Mouse (Mus musculus) heart, embryonic 14.5 days (tissue): ENCODE results near the gene Mfsd6. TPM values are rescaled to one million over a fixed set of nuclear protein-coding genes. Genes with fewer than 3 reads are reported as not detected.

Experiments
- ATAC-seq: fragments of 200-750 bp; cut with Nextera tagmentation; 2 replicates; pipeline ENCODE4 v1.8.0; 2017; ENCODE audit warnings: low read depth, moderate TSS enrichment; ENCODE audit not compliant: insufficient number of reproducible peaks, insufficient read depth, low FRiP score
- H3K27ac ChIP-seq, 2 experiments: fragments of 200-500 bp in 1 of 2; fragments of 300-500 bp in 1 of 2; sonication (generic) in 1 of 2; replicated peaks in 1 of 2; 2 replicates each; pipeline ENCODE4 v1.5.1; 2012 to 2014; ENCODE audit warnings: low read depth in 2 of 2, low read length in 2 of 2, control low read depth in 1 of 2, mild to moderate bottlenecking in 1 of 2, mixed read lengths in 1 of 2; ENCODE audit not compliant: control insufficient read depth in 1 of 2, insufficient read depth in 1 of 2
- H3K27me3 ChIP-seq: fragments of 300-500 bp; sonication (generic); 2 replicates; pipeline ENCODE4 v1.6.1; 2014; ENCODE audit warnings: mild to moderate bottlenecking, low read length, control low read depth; ENCODE audit not compliant: control insufficient read depth, insufficient read depth
- H3K36me3 ChIP-seq: fragments of 300-500 bp; sonication (generic); 2 replicates; pipeline ENCODE4 v1.6.1; 2014; ENCODE audit warnings: mild to moderate bottlenecking, control low read depth, low read length, mixed read lengths; ENCODE audit not compliant: control insufficient read depth, insufficient read depth
- H3K4me1 ChIP-seq, 2 experiments: fragments of 200-500 bp in 1 of 2; fragments of 300-500 bp in 1 of 2; sonication (generic) in 1 of 2; 2 replicates each; pipeline ENCODE4 v1.6.1; 2012 to 2014; ENCODE audit warnings: low read length in 2 of 2, control low read depth in 1 of 2, mixed read lengths in 1 of 2; ENCODE audit not compliant: control insufficient read depth in 2 of 2, insufficient read depth in 2 of 2
- H3K4me2 ChIP-seq: fragments of 300-500 bp; sonication (generic); 2 replicates; pipeline ENCODE4 v1.6.1; 2014; ENCODE audit warnings: mild to moderate bottlenecking, low read length
- H3K4me3 ChIP-seq, 2 experiments: fragments of 200-500 bp in 1 of 2; fragments of 300-500 bp in 1 of 2; sonication (generic) in 1 of 2; 2 replicates each; pipeline ENCODE4 v1.5.1; 2012 to 2014; ENCODE audit warnings: low read length in 2 of 2, mild to moderate bottlenecking in 2 of 2, control low read depth in 1 of 2, low read depth in 1 of 2, moderate library complexity in 1 of 2; ENCODE audit not compliant: control insufficient read depth in 1 of 2, insufficient read depth in 1 of 2
- H3K9ac ChIP-seq: fragments of 300-500 bp; sonication (generic); 2 replicates; pipeline ENCODE4 v1.6.1; 2014; ENCODE audit warnings: mild to moderate bottlenecking, low read length
- H3K9me3 ChIP-seq: fragments of 300-500 bp; sonication (generic); 2 replicates; pipeline ENCODE4 v1.6.1; 2016; ENCODE audit warnings: low read length, control low read depth; ENCODE audit not compliant: control insufficient read depth
- WGBS: fragments of 180-500 bp; shearing (Covaris S2); extraction: QIAGEN DNeasy Blood & Tissue Kit; methylation state at CpG from one replicate; pipeline ENCODE4 v1.1.7; 2014; 5-methylcytosine and 5-hydroxymethylcytosine counted together
- polyA plus RNA-seq: library from polyadenylated mRNA; unstranded; fragments of >200 nt; fragmentation: Nextera tagmentation; extraction: Ambion mirVana; gene quantifications from 2 replicates; pipeline ENCODE4 v1.2.1, GENCODE M21; 2014

Gene Mfsd6
- 5.3 and 5.7 TPM in 2 replicates for polyA plus RNA-seq

DNA sequence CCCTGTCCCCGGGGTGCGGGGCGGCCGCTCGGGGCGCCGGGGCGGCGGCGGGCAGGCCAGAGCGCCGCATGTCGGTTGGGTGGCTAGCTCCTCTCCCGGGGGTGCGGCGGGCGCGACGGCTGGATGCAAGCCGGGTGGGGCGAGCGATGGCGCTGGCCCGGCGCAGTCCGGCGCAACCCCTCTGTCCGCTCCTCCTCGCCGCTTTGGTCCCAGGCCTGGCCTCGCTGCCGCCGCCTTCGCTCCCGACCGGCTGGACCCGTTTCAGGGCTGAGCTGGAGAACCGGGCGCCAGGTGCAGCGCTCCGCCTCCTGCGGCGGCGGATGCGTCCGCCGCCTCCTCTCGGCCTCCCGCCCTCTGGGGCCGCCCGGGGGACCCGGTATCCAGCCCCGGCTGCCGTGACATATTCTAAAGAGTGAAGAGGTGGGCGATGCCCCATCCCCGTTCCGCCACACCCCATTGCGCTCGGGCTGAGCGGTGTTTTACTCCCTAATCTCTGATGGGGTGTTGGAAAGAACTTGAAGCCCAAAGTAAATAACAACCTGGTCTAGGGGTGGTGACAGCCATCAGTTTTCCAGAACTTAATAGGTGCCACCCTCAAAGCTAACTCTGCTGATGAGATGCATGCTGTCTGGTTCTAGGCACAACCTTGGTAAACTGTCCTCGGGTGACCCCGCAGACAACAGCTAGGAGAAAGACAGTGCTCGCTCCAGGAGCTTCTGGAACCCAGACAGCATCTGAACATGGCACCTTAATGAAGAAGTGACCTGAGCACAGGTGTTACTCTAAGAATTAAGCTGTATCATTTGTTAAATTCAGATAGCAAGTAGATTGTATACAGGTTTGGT lies at the start of gene Mfsd6:
Gene Mfsd6, minus strand, starts transcription at position 407 of the 845 bp plus-strand sequence.
- WGBS, result 2% methylated on average over 60 of the region's 63 CpGs
- Histone ChIP-seq H3K9me3 (no peaks in the 10 kb centered on the region), H3K36me3 (no peaks in the 10 kb centered on the region), H3K9ac (peak within 1 kb of the TSS; percentile 86), H3K4me3 (peak within 1 kb of the TSS; percentile 64 to 85), H3K27me3 (no peaks in the 10 kb centered on the region), H3K27ac (peak within 1 kb of the TSS in 1 of 2 experiments; percentile 48; a peak in 1 of 4 replicates), H3K4me2 (peak within 1 kb of the TSS; percentile 92), H3K4me1 (peaks cover 3 to 10% of the 10 kb centered on the region in 2 experiments; a peak in 2 of 4 replicates)
- peak; percentile 54 for ATAC-seq

GRCm38 (mm10) chr1:52765176-52766111 lies 38.2 kb upstream of the Mfsd6 start:
- no peak overlapping the region for H3K4me3 ChIP-seq
- ATAC-seq, result no peak
- H3K4me1 ChIP-seq, result peaks cover 0 to 3% of the 10 kb centered on the region in 2 experiments; a peak in 1 of 4 replicates
- no peaks in the 10 kb centered on the region for H3K27me3 ChIP-seq
- no peaks in the 10 kb centered on the region for H3K9me3 ChIP-seq
- WGBS, result 59% methylated on average over 7 of the region's 7 CpGs
- no peaks in the 10 kb centered on the region for H3K36me3 ChIP-seq
- H3K4me2 ChIP-seq, result no peak overlapping the region
- no peak overlapping the region for H3K9ac ChIP-seq
- H3K27ac ChIP-seq, result no peak overlapping the region

- WGBS, result 47% methylated on average over 4 of the region's 4 CpGs
These were observed 36.9 kb upstream of the Mfsd6 start for GRCm38 (mm10) chr1:52763894-52764809.

GRCm38 (mm10) chr1:52758174-52758573 lies 30.9 kb upstream of the Mfsd6 start:
- WGBS, result 76% methylated on average over 1 of the region's 1 CpGs

More at GRCm38 (mm10) chr1:52763894-52764809, 36.9 kb upstream of the Mfsd6 start:
- Histone ChIP-seq H3K4me2 (0 out of 2 replicates have a peak overlapping the region, but pooled peaks have one; percentile 27), H3K4me1 (peaks cover 0 to 3% of the 10 kb centered on the region in 2 experiments; a peak in 1 of 4 replicates), H3K9ac (no peak overlapping the region; the same call in 1 of the 2 replicates), H3K36me3 (no peaks in the 10 kb centered on the region), H3K4me3 (no peak overlapping the region), H3K27ac (no peak overlapping the region), H3K9me3 (no peaks in the 10 kb centered on the region), H3K27me3 (no peaks in the 10 kb centered on the region)
- no peak for ATAC-seq

DNA sequence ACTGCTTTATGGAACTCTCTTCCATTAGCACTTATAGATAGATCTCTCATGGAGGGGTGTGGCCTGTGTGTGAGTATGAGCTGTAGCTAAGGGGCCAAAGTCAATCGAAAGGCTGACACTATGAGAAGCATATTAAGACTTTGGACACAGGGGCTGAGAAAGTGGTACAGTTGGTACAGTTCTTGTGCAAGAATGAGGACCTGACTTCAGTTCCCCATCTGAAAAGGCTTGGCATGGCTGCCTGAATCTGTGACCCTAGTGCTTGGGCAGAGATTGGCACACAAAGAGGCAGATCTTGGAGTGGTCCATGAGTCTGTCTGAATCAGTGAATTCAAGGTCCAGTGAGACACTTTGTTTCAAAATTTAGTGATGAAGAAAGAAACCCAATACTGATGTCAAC lies 27.1 kb upstream of the Mfsd6 start:
- Histone ChIP-seq H3K9ac (no peak overlapping the region), H3K4me3 (no peak overlapping the region), H3K27ac (no peak overlapping the region), H3K9me3 (no peaks in the 10 kb centered on the region), H3K27me3 (no peaks in the 10 kb centered on the region), H3K36me3 (no peaks in the 10 kb centered on the region), H3K4me2 (no peak overlapping the region), H3K4me1 (peaks cover 0 to 6% of the 10 kb centered on the region in 2 experiments; a peak in 2 of 4 replicates)
- no peak for ATAC-seq
- 91% methylated on average over 1 of the region's 1 CpGs for WGBS

More at GRCm38 (mm10) chr1:52758174-52758573, 30.9 kb upstream of the Mfsd6 start:
- Histone ChIP-seq H3K9me3 (no peaks in the 10 kb centered on the region), H3K27ac (no peak overlapping the region), H3K27me3 (no peaks in the 10 kb centered on the region), H3K4me3 (no peak overlapping the region), H3K4me2 (no peak overlapping the region), H3K4me1 (peaks cover 0 to 2% of the 10 kb centered on the region in 2 experiments; a peak in 1 of 4 replicates), H3K36me3 (no peaks in the 10 kb centered on the region), H3K9ac (no peak overlapping the region)
- ATAC-seq, result no peak

DNA sequence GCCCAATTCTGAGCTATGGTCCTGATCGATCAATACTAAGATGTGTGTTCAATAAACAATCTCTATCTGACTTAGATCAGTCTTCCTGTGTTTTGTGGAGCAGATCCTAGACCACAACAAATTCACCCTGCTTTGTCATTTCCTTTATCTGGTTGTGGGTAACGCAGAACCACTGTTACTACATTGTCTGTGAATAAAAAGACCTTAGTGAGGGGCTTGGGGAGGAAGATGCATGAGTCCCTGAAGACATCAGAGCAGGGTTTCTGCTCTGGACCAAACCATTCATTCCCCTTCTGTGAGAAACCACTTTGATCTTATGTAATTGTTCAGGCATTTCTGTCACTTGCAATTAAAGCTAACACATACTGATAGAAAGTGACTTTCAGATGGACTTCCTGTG lies 26.6 kb upstream of the Mfsd6 start:
- no peak overlapping the region for H3K4me3 ChIP-seq
- ATAC-seq, result no peak
- no peaks in the 10 kb centered on the region for H3K9me3 ChIP-seq
- WGBS, result 86% methylated on average over 2 of the region's 2 CpGs
- H3K4me1 ChIP-seq, result peaks cover 0 to 6% of the 10 kb centered on the region in 2 experiments; a peak in 2 of 4 replicates
- H3K9ac ChIP-seq, result no peak overlapping the region
- no peaks in the 10 kb centered on the region for H3K27me3 ChIP-seq
- H3K36me3 ChIP-seq, result no peaks in the 10 kb centered on the region
- H3K27ac ChIP-seq, result no peak overlapping the region
- H3K4me2 ChIP-seq, result no peak overlapping the region
